Mouse (Mus musculus): Measurements from ENCODE around the gene Rgs17. TPM values are rescaled to one million over a fixed set of nuclear protein-coding genes. Genes with fewer than 3 reads are reported as not detected.
"Not testable (repeated sequence)": the region's sequence is repeated elsewhere in the genome, so short reads cannot be mapped to it uniquely, and the experiment has no call there.

Rgs17 gene
- polyA plus RNA-seq (2012; rRNA removed) = 0.03 and 0.15 TPM in 2 replicates

- TF ChIP-seq POLR2A (IDR thresholded peaks at IDR 0.05; ENCODE audit: low read depth, low read length) (no peak), CTCF (IDR thresholded peaks at IDR 0.05; ENCODE audit: extremely low read depth, insufficient read length, insufficient replicate concordance, low read depth, low read length) (no peak)
Measured at GRCm38 (mm10) chr10:5922294-5922828, at the start of gene Rgs17. TSS of gene Rgs17 (minus strand) at chr10:5922400.

DNA sequence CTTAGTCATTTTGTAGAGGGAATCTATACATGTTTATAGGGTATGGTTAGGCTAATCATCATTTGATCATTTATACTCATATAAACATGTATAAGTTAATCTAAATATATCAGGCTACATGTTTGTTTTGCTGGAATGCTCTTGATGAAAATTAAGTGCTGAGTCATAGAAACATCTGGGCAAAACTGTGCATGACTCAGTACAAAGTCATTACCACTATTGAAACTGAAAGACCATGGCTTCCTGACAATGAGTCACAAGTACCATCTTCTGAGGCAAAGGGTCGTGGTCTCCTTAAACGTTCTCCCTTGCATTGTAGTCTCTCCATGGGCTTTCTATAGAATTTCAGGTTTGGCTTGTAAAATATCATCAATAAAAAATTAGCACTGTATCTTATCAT lies 45.5 kb upstream of the Rgs17 start:
- Histone ChIP-seq H3K4me1 (ENCODE audit: control insufficient read depth, insufficient read depth, insufficient read length, low read length) (no peaks in the 10 kb centered on the region), H3K27me3 (ENCODE audit: control insufficient read depth, insufficient read depth, low read length) (no peaks in the 10 kb centered on the region), H3K4me3 (ENCODE audit: low read depth, low read length) (no peak overlapping the region), H3K27ac (ENCODE audit: insufficient read depth, low read depth, low read length) (no peak overlapping the region), H3K36me3 (ENCODE audit: control insufficient read depth, insufficient read depth, low read length) (no peaks in the 10 kb centered on the region)
- TF ChIP-seq POLR2A (IDR thresholded peaks at IDR 0.05; ENCODE audit: low read depth, low read length) (no peak), CTCF (IDR thresholded peaks at IDR 0.05; ENCODE audit: extremely low read depth, insufficient read length, insufficient replicate concordance, low read depth, low read length) (no peak)
- 39% methylated on average over 2 of the region's 2 CpGs for WGBS

More at GRCm38 (mm10) chr10:5922294-5922828, at the start of gene Rgs17:
- H3K27me3 ChIP-seq (ENCODE audit: control insufficient read depth, insufficient read depth, low read length) = peaks cover 10% of the 10 kb centered on the region
- 2% methylated on average over 35 of the region's 35 CpGs for WGBS
- peak within 1 kb of the TSS; percentile 54 for H3K4me3 ChIP-seq (ENCODE audit: low read depth, low read length)
- H3K36me3 ChIP-seq (ENCODE audit: control insufficient read depth, insufficient read depth, low read length) = no peaks in the 10 kb centered on the region
- H3K27ac ChIP-seq (ENCODE audit: insufficient read depth, low read depth, low read length) = no peak within 1 kb of the TSS
- no peaks in the 10 kb centered on the region for H3K4me1 ChIP-seq (ENCODE audit: control insufficient read depth, insufficient read depth, insufficient read length, low read length)

- H3K4me3 ChIP-seq (ENCODE audit: low read depth, low read length); H3K27me3 ChIP-seq (ENCODE audit: control insufficient read depth, insufficient read depth, low read length); H3K4me1 ChIP-seq (ENCODE audit: control insufficient read depth, insufficient read depth, insufficient read length, low read length); H3K36me3 ChIP-seq (ENCODE audit: control insufficient read depth, insufficient read depth, low read length); H3K27ac ChIP-seq (ENCODE audit: insufficient read depth, low read depth, low read length): not testable (repeated sequence)
Measured at GRCm38 (mm10) chr10:5953787-5954186, 31.6 kb upstream of the Rgs17 start.

DNA sequence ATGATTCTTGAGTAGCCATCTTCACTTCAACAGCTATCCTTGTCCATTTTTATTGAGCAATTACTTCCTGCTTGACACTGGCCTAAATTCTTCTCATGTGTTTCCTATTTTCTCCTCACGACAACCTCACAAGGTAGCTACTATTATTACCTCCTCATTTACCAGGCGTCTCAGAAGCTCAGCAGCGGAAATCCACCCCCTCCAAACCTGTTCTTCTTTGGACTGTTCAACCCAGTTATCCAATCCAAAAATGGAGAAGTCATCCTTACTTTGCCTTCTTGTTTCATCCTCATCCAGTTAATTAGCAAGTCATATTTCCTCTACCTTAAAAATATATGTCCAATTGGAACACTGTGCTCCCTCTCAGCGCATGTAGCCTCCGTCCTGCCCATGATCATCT lies 2.1 kb upstream of the Rgs17 start:
- no peaks in the 10 kb centered on the region for H3K36me3 ChIP-seq (ENCODE audit: control insufficient read depth, insufficient read depth, low read length)
- no peak overlapping the region for H3K4me3 ChIP-seq (ENCODE audit: low read depth, low read length)
- H3K4me1 ChIP-seq (ENCODE audit: control insufficient read depth, insufficient read depth, insufficient read length, low read length) = no peaks in the 10 kb centered on the region
- no peak for TF ChIP-seq POLR2A (IDR thresholded peaks at IDR 0.05; ENCODE audit: low read depth, low read length)
- TF ChIP-seq CTCF (IDR thresholded peaks at IDR 0.05; ENCODE audit: extremely low read depth, insufficient read length, insufficient replicate concordance, low read depth, low read length) = no peak
- 87% methylated on average over 5 of the region's 5 CpGs for WGBS
- H3K27ac ChIP-seq (ENCODE audit: insufficient read depth, low read depth, low read length) = no peak overlapping the region
- peaks cover 10% of the 10 kb centered on the region for H3K27me3 ChIP-seq (ENCODE audit: control insufficient read depth, insufficient read depth, low read length)

GRCm38 (mm10) chr10:5923096-5923495 lies 896 bp upstream of the Rgs17 start:
- no peaks in the 10 kb centered on the region for H3K36me3 ChIP-seq (ENCODE audit: control insufficient read depth, insufficient read depth, low read length)
- H3K27ac ChIP-seq (ENCODE audit: insufficient read depth, low read depth, low read length) = no peak overlapping the region
- 41% methylated on average over 9 of the region's 9 CpGs for WGBS
- TF ChIP-seq CTCF (IDR thresholded peaks at IDR 0.05; ENCODE audit: extremely low read depth, insufficient read length, insufficient replicate concordance, low read depth, low read length) (no peak), POLR2A (IDR thresholded peaks at IDR 0.05; ENCODE audit: low read depth, low read length) (no peak)
- H3K4me3 ChIP-seq (ENCODE audit: low read depth, low read length) = no peak overlapping the region
- H3K27me3 ChIP-seq (ENCODE audit: control insufficient read depth, insufficient read depth, low read length) = peaks cover 10% of the 10 kb centered on the region
- H3K4me1 ChIP-seq (ENCODE audit: control insufficient read depth, insufficient read depth, insufficient read length, low read length) = no peaks in the 10 kb centered on the region

DNA sequence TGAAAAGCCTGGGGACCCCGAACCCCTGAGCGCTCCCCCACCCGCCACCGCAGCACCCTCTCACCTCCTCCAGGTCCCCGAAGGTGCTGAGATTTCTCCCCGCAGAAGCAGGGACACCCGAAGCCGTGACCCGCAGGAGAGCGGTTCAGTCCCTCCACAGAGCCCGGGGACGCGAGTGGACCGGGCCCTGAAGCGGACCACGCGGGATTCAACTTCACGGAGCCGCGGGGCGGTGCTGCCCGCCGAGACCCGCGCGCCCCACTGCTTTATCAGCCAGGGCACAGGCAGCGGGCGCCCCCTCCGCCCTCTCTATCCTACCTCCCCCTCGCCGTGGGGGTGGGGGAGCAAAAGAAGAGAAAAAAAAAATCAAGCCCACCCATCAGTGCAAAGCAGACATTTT lies 429 bp downstream of the Rgs17 start:
- Histone ChIP-seq H3K36me3 (ENCODE audit: control insufficient read depth, insufficient read depth, low read length) (no peaks in the 10 kb centered on the region), H3K27me3 (ENCODE audit: control insufficient read depth, insufficient read depth, low read length) (peaks cover 10% of the 10 kb centered on the region), H3K4me1 (ENCODE audit: control insufficient read depth, insufficient read depth, insufficient read length, low read length) (no peaks in the 10 kb centered on the region), H3K27ac (ENCODE audit: insufficient read depth, low read depth, low read length) (no peak overlapping the region), H3K4me3 (ENCODE audit: low read depth, low read length) (peak overlapping the region; percentile 54)
- TF ChIP-seq CTCF (IDR thresholded peaks at IDR 0.05; ENCODE audit: extremely low read depth, insufficient read length, insufficient replicate concordance, low read depth, low read length) = no peak
- no peak for TF ChIP-seq POLR2A (IDR thresholded peaks at IDR 0.05; ENCODE audit: low read depth, low read length)
- 2% methylated on average over 31 of the region's 31 CpGs for WGBS

DNA sequence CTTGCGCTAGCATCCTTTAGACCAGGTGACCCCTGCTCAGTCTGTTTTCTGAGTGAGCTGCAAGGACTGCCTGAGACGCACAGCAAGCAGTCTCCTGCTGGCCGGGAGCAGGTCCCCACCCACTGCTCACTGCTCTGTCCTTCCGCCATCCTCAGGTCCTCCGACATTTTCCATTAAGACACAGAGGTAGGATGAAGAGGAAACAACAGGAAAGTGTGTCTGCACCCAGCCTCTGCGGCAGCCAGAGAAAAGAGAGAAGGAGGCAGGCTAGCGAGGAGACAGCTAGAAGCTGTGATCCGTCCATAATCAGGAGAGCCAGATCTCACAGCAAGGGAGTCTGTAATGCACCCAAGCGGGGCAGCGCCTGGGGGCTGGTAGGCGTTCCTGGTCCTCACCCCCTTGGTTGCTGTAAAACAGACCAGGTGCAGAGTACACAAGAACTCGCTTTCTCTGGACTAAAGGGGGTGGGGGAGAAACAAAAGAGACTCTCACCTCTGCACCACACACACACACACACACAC lies 1.1 kb downstream of the Rgs17 start:
- Histone ChIP-seq H3K4me3 (ENCODE audit: low read depth, low read length) (peak overlapping the region; percentile 54), H3K27ac (ENCODE audit: insufficient read depth, low read depth, low read length) (no peak overlapping the region), H3K27me3 (ENCODE audit: control insufficient read depth, insufficient read depth, low read length) (peaks cover 10% of the 10 kb centered on the region), H3K36me3 (ENCODE audit: control insufficient read depth, insufficient read depth, low read length) (no peaks in the 10 kb centered on the region), H3K4me1 (ENCODE audit: control insufficient read depth, insufficient read depth, insufficient read length, low read length) (no peaks in the 10 kb centered on the region)
- no peak for TF ChIP-seq POLR2A (IDR thresholded peaks at IDR 0.05; ENCODE audit: low read depth, low read length)
- TF ChIP-seq CTCF (IDR thresholded peaks at IDR 0.05; ENCODE audit: extremely low read depth, insufficient read length, insufficient replicate concordance, low read depth, low read length) = no peak
- WGBS = 6% methylated on average over 12 of the region's 12 CpGs
